Mouse (Mus musculus) splenic B cell, adult 2 months (primary cell): Measurements from ENCODE around the gene Szt2.

Source experiments
- DNase-seq: peaks from one replicate; pipeline ENCODE4 v3.0.0-alpha.2; 2011; ENCODE audit warnings: low read depth, low spot score
- H3K27me3 ChIP-seq: 2 replicates; pipeline ENCODE4 v1.6.1; 2012; ENCODE audit warnings: mild to moderate bottlenecking, low read length, moderate library complexity, mixed read lengths; ENCODE audit not compliant: control insufficient read depth, poor library complexity, insufficient read depth, severe bottlenecking
- H3K36me3 ChIP-seq: 2 replicates; pipeline ENCODE4 v1.6.1; 2012; ENCODE audit warnings: mild to moderate bottlenecking, low read length, moderate library complexity, mixed read lengths; ENCODE audit not compliant: control insufficient read depth, poor library complexity, insufficient read depth, severe bottlenecking

Szt2 gene

GRCm38 (mm10) chr4:118409142-118409900, at the start of gene Szt2, which contains the start of gene Med8:
Gene Szt2 (minus strand): TSS chr4:118409273.
Gene Med8 (plus strand): TSS chr4:118409337.
- DNase-seq: peak; percentile 95
- H3K27me3 ChIP-seq: no peaks in the 10 kb centered on the region

GRCm38 (mm10) chr4:118457345-118457975, 48.4 kb upstream of the Szt2 start, which contains the start of gene Mpl:
Gene Mpl (minus strand): TSS chr4:118457513.
- Histone ChIP-seq H3K27me3 (no peaks in the 10 kb centered on the region), H3K36me3 (no peaks in the 10 kb centered on the region)
- no peak for DNase-seq

More at GRCm38 (mm10) chr4:118409142-118409900, at the start of gene Szt2, which contains the start of gene Med8:
- peaks cover 2% of the 10 kb centered on the region for H3K36me3 ChIP-seq

GRCm38 (mm10) chr4:118446415-118447153, 37.5 kb upstream of the Szt2 start:
- H3K27me3 ChIP-seq: no peaks in the 10 kb centered on the region; the same call in 1 of the 2 replicates
- DNase-seq: no peak

GRCm38 (mm10) chr4:118445781-118446414, 36.8 kb upstream of the Szt2 start:
- H3K36me3 ChIP-seq: no peaks in the 10 kb centered on the region
- no peak for DNase-seq
- H3K27me3 ChIP-seq: no peaks in the 10 kb centered on the region; the same call in 1 of the 2 replicates

More at GRCm38 (mm10) chr4:118446415-118447153, 37.5 kb upstream of the Szt2 start:
- no peaks in the 10 kb centered on the region for H3K36me3 ChIP-seq

- H3K27me3 ChIP-seq: no peaks in the 10 kb centered on the region; the same call in 1 of the 2 replicates
- H3K36me3 ChIP-seq: no peaks in the 10 kb centered on the region
- DNase-seq: no peak
These were observed 36.0 kb upstream of the Szt2 start for GRCm38 (mm10) chr4:118445088-118445487.

GRCm38 (mm10) chr4:118437829-118438253, 28.8 kb upstream of the Szt2 start:
- Histone ChIP-seq H3K36me3 (no peaks in the 10 kb centered on the region), H3K27me3 (no peaks in the 10 kb centered on the region)
- DNase-seq: peak; percentile 41

- peak; percentile 93 for DNase-seq
These were observed 27.9 kb upstream of the Szt2 start, which contains the start of gene Cdc20 for GRCm38 (mm10) chr4:118436820-118437603. Gene Cdc20 (minus strand): TSS chr4:118437352.

GRCm38 (mm10) chr4:118432332-118432731, 23.3 kb upstream of the Szt2 start:
- DNase-seq: no peak
- no peaks in the 10 kb centered on the region for H3K27me3 ChIP-seq
- peaks cover 6% of the 10 kb centered on the region for H3K36me3 ChIP-seq

More at GRCm38 (mm10) chr4:118436820-118437603, 27.9 kb upstream of the Szt2 start, which contains the start of gene Cdc20:
- H3K27me3 ChIP-seq: no peaks in the 10 kb centered on the region
- peaks cover 3% of the 10 kb centered on the region; the same call in 1 of the 2 replicates for H3K36me3 ChIP-seq

- DNase-seq: no peak
- Histone ChIP-seq H3K36me3 (peaks cover 6% of the 10 kb centered on the region), H3K27me3 (no peaks in the 10 kb centered on the region)
These were observed 20.3 kb upstream of the Szt2 start for GRCm38 (mm10) chr4:118429215-118429895.

GRCm38 (mm10) chr4:118428531-118429214, 19.6 kb upstream of the Szt2 start:
- peak; percentile 29 for DNase-seq
- Histone ChIP-seq H3K27me3 (no peaks in the 10 kb centered on the region), H3K36me3 (peaks cover 6% of the 10 kb centered on the region)

- peaks cover 6% of the 10 kb centered on the region for H3K36me3 ChIP-seq
- H3K27me3 ChIP-seq: no peaks in the 10 kb centered on the region
- peak; percentile 85 for DNase-seq
These were observed 18.8 kb upstream of the Szt2 start, which contains the start of gene Elovl1 for GRCm38 (mm10) chr4:118427768-118428451. Gene Elovl1 (plus strand): TSS chr4:118428093.

GRCm38 (mm10) chr4:118427415-118427767, 18.3 kb upstream of the Szt2 start:
- DNase-seq: no peak
- Histone ChIP-seq H3K36me3 (peaks cover 6% of the 10 kb centered on the region), H3K27me3 (no peaks in the 10 kb centered on the region)
